Mouse (Mus musculus) 3T3-L1 (cell line): ENCODE results near the gene Cipc.
A peak's percentile ranks its signal among the peaks of the same experiment; 100 is the strongest.

Experiments
- DNase-seq: peaks from one replicate; pipeline ENCODE4 v3.0.0-alpha.2; 2015; ENCODE audit warnings: low read depth, low spot score

Cipc gene

GRCm38 (mm10) chr12:86931919-86932574 lies 14.8 kb upstream of the Cipc start:
- no peak for DNase-seq

- no peak for DNase-seq
Measured at GRCm38 (mm10) chr12:86932575-86932952, 14.3 kb upstream of the Cipc start.

DNA sequence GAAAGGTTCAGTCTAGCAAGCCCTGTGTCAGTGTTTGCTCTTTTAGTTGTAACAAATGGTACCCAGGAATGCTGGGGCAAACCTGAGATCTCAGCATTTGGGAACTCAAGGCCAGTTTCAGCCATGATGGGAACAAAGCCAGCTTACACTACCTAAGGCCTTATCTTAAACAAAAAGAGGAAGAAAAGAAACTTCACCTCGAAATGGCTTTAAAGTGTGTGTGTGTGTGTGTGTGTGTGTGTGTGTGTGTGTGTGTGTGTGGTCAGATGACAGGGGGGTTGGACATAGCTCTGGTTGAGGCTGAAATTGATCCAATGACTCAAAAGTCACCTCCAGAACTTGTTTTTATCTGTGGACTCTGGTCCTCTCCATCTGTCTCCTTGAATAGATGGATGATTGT lies 12.1 kb upstream of the Cipc start:
- DNase-seq, result no peak

GRCm38 (mm10) chr12:86935692-86936282 lies 11.1 kb upstream of the Cipc start:
- peak; percentile 82 for DNase-seq

- DNase-seq, result no peak
Measured at GRCm38 (mm10) chr12:86936587-86937343, 10.1 kb upstream of the Cipc start.

DNA sequence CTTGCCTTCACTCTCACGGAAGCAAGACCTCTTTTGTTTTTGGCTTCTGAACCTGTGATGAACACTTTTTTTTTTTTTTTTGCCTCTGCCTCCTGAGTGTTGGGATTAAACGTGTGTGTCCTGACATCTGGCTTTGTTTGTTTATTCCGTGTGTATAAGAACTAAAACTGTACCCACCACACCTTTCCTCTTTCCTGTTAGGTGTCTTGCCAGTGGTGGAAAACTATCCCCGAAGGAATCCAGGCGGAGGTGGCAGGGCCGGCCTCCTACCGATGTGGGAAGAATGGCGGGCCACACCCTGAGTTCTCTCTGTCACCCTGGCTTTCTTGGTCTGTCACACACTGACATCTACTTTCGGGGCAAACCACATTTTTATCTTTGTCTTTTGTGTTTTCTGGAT lies 8.3 kb upstream of the Cipc start:
- DNase-seq, result no peak

DNA sequence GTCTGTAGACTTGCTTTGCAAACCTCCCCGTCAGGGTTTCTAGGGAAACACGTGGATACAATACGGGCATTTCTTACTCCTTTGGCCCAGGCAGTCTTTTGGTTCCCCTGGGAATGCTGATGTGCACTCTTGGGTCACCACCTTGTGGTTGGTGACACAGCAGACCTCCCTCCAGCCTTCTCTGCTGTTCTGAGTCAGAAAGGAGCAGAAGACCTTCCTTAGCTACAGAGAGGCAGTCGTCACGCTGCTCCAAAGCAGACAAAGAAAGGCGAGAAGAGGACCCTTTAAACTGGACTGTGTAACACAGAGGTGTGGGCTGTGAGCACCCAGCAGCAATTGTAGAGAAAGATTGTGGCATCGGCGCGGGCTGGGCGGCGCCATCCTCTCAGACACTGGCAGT lies 5.7 kb upstream of the Cipc start:
- DNase-seq, result peak; percentile 85

GRCm38 (mm10) chr12:86941734-86942486 lies 4.9 kb upstream of the Cipc start:
- DNase-seq, result peak; percentile 54

DNA sequence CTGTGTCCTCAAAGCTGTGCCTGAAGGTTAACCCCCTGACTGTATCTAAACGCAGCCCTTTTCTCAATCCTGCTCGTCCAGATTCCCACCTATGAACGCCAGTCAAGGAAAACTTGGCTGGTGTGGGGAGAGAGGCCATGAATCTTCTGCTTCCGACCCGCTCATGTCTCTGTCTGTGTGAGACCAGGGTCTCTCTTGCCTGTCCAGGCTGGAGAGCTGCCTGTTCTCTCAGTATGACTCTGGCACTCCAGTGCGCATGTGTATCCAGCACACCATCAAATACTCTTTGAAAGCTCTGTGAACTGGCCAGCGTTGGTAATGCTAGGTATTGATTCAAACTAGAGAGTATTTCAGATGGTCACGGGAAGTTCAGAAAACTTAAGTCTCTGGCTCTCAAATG lies 3.4 kb upstream of the Cipc start:
- DNase-seq, result no peak

DNA sequence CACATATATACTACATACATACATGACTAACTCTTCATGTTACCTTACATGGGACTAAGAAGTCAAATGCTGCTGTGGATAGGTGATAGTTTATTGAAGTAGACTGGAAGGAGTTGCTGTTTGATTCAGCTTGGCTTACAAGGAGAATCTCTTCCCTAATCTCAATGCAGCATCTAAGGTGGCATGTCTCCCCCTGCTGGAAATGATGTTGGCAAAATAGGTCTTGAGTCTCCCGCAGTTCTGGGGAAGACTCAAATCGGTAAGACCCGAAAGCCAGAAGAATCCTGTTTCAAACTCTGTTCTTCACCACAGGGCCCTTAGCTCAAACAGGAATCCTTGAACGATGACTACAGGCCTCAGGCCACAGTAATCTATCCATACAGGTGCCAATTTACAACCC lies 1.7 kb upstream of the Cipc start:
- peak; percentile 92 for DNase-seq

DNA sequence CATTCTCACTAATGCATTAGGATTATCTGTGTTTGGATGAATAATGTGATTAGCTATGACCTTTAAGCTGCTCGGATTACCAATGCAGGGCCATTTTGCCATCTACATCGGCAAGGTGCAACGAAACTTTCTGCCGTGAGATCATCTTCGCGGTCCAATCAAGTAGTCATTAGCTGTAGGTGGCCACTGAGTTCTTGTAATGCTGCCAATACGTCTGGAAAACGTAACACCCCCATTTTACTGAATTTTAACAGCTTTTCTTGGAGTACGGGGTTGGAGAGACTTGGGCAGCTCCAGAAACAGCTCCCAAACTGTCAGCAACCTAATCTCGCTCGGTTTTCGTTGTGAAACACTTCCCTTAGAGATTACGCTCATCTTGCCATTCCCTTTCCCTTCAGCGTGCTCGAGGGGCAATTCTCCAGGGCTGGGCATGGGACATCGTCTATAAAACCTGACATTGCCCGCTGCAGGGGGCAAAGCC lies 502 bp upstream of the Cipc start:
- peak; percentile 49 for DNase-seq

DNA sequence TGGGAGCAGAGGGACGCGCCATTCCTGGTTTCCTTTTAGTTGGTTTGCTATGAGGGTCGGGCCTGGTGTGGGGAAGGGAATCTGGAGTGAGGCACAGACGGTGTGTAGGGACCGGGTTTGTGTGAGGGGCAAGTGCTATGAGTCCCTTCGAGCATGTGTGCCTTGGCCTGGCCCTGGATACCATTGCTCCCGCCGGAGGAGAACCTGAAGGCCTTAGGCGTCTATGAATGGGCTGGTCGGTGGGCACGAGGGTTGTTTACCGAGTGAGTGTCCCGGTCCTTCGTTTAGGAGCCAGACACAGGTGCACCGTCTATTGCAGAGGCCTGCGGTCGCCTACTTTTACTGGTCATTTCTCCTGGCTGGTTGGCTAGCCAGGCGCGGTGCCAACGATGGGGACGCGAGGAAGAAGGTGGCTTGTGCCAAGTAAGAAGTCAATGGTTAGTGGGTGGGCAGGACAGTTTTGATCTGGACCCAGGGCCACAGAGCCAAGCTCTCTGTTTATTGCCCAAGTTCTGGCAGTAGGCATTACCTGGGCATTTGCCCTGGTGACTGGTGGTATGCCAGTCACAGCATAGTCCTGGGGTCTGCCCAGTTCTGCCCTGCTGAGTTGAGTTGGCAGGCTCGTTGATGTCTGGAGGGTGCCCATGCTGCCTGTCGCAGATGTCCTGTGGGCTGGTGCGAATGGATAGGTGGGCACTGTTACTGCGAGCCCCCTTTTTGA lies 998 bp downstream of the Cipc start:
- peak; percentile 36 for DNase-seq

DNA sequence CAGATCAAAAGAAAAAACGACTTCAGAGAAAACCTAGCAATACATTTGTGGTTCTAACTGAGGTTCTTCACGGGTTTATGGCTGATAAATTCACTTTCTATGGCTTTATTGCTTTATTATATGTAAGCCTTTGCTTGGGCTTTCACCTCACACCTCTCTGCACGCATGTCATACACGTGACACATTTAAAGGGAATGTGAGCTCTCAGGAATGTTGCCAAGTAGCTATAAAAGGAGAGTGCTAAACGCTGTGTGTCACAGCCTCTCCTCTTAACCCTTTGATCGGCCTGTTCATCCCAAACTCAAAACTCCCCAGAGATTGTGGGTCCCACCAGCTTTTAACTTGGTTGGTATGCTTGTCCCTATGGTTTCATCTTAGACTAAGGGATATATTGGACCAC lies 1.8 kb downstream of the Cipc start:
- DNase-seq, result peak; percentile 80

DNA sequence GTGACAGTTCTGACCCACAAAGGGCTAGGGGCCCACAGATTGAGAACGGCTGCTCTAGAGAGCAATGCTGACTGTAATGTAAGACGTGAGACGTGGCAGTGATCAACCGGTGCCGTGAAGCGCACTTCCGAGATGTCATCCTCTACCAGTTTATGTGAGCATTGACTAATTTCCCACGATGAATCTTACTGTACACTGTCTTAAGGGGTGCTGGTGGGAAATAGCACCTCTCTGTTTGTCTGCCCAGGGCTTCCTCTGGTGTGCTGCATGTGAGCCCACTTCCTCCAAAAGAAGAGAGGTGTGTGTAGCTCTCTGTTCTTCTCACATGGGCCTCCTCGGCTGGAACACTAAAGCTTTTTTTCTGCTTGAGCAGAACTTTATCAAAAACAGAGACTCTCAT lies 2.7 kb downstream of the Cipc start:
- no peak for DNase-seq

GRCm38 (mm10) chr12:86950161-86950960 lies 3.5 kb downstream of the Cipc start:
- no peak for DNase-seq

DNA sequence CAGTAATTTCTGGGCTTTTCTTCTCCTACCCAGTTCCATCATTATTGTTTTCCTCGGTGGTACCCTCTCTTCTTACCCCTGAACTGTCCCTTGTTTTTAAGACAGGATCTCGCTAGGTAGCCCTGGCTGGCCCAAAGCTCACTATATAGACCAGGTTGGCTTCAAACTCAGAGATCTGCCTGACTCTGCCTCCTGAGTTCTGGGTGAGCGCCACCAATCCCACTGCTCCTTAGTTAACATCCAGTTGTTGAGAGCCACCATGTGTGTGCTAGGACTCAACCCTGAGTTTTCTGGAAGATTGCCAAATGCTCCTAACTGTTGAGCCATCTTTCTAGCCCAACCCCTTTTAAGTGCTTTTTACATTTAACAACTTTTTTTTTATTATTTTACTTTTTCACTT lies 4.1 kb downstream of the Cipc start:
- DNase-seq, result no peak

GRCm38 (mm10) chr12:86952331-86952850 lies 5.5 kb downstream of the Cipc start:
- DNase-seq, result no peak

DNA sequence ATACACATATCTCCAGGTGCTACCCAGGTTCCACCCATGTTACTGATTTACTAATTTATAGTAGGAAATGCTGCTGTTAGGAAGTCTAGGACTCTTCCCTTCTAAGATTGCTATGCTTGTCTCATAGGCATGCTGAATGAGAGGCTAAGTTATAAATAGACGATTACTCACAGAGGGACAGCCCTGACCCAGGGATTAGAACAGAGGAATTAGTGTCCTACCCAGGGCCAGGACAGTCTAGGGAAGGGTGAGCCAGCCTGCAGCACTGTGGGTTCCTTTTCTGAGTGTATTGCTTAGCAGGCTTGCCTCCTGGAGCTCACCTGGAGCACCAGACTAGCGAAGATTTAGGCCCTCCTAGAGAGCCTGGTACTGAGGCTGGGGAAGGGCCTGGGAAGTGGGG lies 9.1 kb downstream of the Cipc start:
- DNase-seq, result no peak

GRCm38 (mm10) chr12:86958558-86958957 lies 11.7 kb downstream of the Cipc start:
- DNase-seq, result no peak

DNA sequence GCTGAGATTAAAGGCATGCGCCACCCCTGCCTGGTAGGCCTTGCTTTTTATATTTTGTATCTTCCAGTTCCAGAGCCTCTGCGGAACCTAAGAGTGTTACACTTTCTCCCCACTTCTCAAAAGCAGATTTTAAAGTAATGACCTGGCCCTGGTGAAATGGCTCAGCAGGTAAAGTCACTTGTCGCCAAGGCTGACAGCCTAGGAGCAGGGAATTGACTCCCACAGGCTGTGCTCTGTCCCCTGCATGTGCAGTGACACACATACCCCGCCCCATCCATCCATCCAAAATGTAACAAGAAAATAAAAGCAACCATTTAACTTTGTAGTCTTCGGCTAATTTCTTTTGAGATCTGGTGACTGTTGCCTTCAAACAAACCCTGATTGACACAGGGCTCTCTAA lies 12.8 kb downstream of the Cipc start:
- no peak for DNase-seq
